Mouse (Mus musculus) limb, embryonic 11.5 days (tissue): Measurements from ENCODE around the gene Cops9. TPM values are rescaled to one million over a fixed set of nuclear protein-coding genes. Genes with fewer than 3 reads are reported as not detected.

Source experiments
- ATAC-seq: fragments of 200-750 bp; cut with Nextera tagmentation; 2 replicates; pipeline ENCODE4 v1.8.0; 2017; ENCODE audit warnings: low read depth; ENCODE audit not compliant: insufficient number of reproducible peaks, low FRiP score, low TSS enrichment
- DNase-seq: peaks from one replicate; pipeline ENCODE4 v3.0.0-alpha.2; 2015; ENCODE audit warnings: low spot score
- H3K27ac ChIP-seq: fragments of 300-500 bp; sonication (generic); replicated peaks from 2 replicates; pipeline ENCODE4 v1.5.1; 2014; ENCODE audit warnings: low read depth, mild to moderate bottlenecking, low read length
- H3K27me3 ChIP-seq: fragments of 300-500 bp; sonication (generic); 2 replicates; pipeline ENCODE4 v1.6.1; 2014; ENCODE audit warnings: mild to moderate bottlenecking, low read length, mixed read lengths; ENCODE audit not compliant: control insufficient read depth, insufficient read depth
- H3K36me3 ChIP-seq: fragments of 300-500 bp; sonication (generic); 2 replicates; pipeline ENCODE4 v1.6.1; 2014; ENCODE audit warnings: mild to moderate bottlenecking, low read length, moderate library complexity, mixed read lengths; ENCODE audit not compliant: control insufficient read depth, insufficient read depth
- H3K4me1 ChIP-seq: fragments of 300-500 bp; sonication (generic); 2 replicates; pipeline ENCODE4 v1.6.1; 2014; ENCODE audit warnings: low read length, mixed read lengths; ENCODE audit not compliant: control insufficient read depth, insufficient read depth
- H3K4me2 ChIP-seq: fragments of 300-500 bp; sonication (generic); 2 replicates; pipeline ENCODE4 v1.6.1; 2014; ENCODE audit warnings: low read depth, mild to moderate bottlenecking, moderate library complexity; ENCODE audit not compliant: severe bottlenecking
- H3K4me3 ChIP-seq: fragments of 300-500 bp; sonication (generic); 2 replicates; pipeline ENCODE4 v1.5.1; 2014; ENCODE audit warnings: low read depth, low read length
- H3K9ac ChIP-seq: fragments of 300-500 bp; sonication (generic); 2 replicates; pipeline ENCODE4 v1.6.1; 2014; ENCODE audit warnings: mild to moderate bottlenecking, low read length
- H3K9me3 ChIP-seq: fragments of 300-500 bp; sonication (generic); 2 replicates; pipeline ENCODE4 v1.6.1; 2016; ENCODE audit warnings: low read length; ENCODE audit not compliant: control insufficient read depth
- WGBS: fragments of 180-500 bp; shearing (Covaris S2); extraction: QIAGEN DNeasy Blood & Tissue Kit; methylation state at CpG from one replicate; pipeline ENCODE4 v1.1.7; 2014; 5-methylcytosine and 5-hydroxymethylcytosine counted together
- polyA plus RNA-seq: library from polyadenylated mRNA; unstranded; fragments of >200 nt; fragmentation: Nextera tagmentation; extraction: Ambion mirVana; gene quantifications from 2 replicates; pipeline ENCODE4 v1.2.1, GENCODE M21; 2014

Cops9 gene
- polyA plus RNA-seq = 368 and 378 TPM in 2 replicates

- ATAC-seq = peak; percentile 85
- WGBS = 2% methylated on average over 50 of the region's 50 CpGs
- H3K27me3 ChIP-seq = no peaks in the 10 kb centered on the region
Observed at GRCm38 (mm10) chr1:92641514-92642272, at the start of gene Cops9. TSS of gene Cops9 (minus strand) at chr1:92641985.

GRCm38 (mm10) chr1:92691166-92691844, 49.5 kb upstream of the Cops9 start:
- DNase-seq (no peak), ATAC-seq (no peak)
- Histone ChIP-seq H3K27ac (no peak overlapping the region), H3K4me2 (no peak overlapping the region), H3K36me3 (no peaks in the 10 kb centered on the region), H3K4me1 (peaks cover 6% of the 10 kb centered on the region), H3K9me3 (no peaks in the 10 kb centered on the region), H3K27me3 (no peaks in the 10 kb centered on the region), H3K4me3 (no peak overlapping the region), H3K9ac (no peak overlapping the region)
- 82% methylated on average over 3 of the region's 3 CpGs for WGBS

More at GRCm38 (mm10) chr1:92641514-92642272, at the start of gene Cops9:
- Histone ChIP-seq H3K4me1 (no peaks in the 10 kb centered on the region), H3K4me3 (peak within 1 kb of the TSS; percentile 75), H3K9me3 (no peaks in the 10 kb centered on the region), H3K27ac (no peak within 1 kb of the TSS), H3K36me3 (peaks cover 10% of the 10 kb centered on the region), H3K9ac (peak within 1 kb of the TSS; percentile 74), H3K4me2 (peak within 1 kb of the TSS; percentile 86)
- peak; percentile 95 for DNase-seq

GRCm38 (mm10) chr1:92686994-92687393, 45.2 kb upstream of the Cops9 start:
- DNase-seq = peak; percentile 27
- 30% methylated on average over 8 of the region's 8 CpGs for WGBS
- no peaks in the 10 kb centered on the region for H3K36me3 ChIP-seq
- peaks cover 6% of the 10 kb centered on the region for H3K4me1 ChIP-seq
- no peak overlapping the region for H3K4me2 ChIP-seq
- no peaks in the 10 kb centered on the region for H3K9me3 ChIP-seq
- H3K27me3 ChIP-seq = no peaks in the 10 kb centered on the region
- no peak overlapping the region for H3K27ac ChIP-seq
- H3K9ac ChIP-seq = no peak overlapping the region
- ATAC-seq = no peak
- no peak overlapping the region for H3K4me3 ChIP-seq

- peaks cover 8% of the 10 kb centered on the region for H3K4me1 ChIP-seq
- H3K27me3 ChIP-seq = no peaks in the 10 kb centered on the region
- H3K4me3 ChIP-seq = no peak overlapping the region
- H3K4me2 ChIP-seq = no peak overlapping the region
- DNase-seq = no peak
- no peak overlapping the region for H3K9ac ChIP-seq
- no peaks in the 10 kb centered on the region for H3K9me3 ChIP-seq
- H3K27ac ChIP-seq = no peak overlapping the region
- H3K36me3 ChIP-seq = no peaks in the 10 kb centered on the region
- WGBS = 90% methylated on average over 8 of the region's 8 CpGs
- no peak for ATAC-seq
Observed at GRCm38 (mm10) chr1:92683151-92683550, 41.4 kb upstream of the Cops9 start.

GRCm38 (mm10) chr1:92680668-92681603, 39.2 kb upstream of the Cops9 start:
- H3K4me3 ChIP-seq = no peak overlapping the region
- H3K4me2 ChIP-seq = no peak overlapping the region
- no peak overlapping the region for H3K27ac ChIP-seq
- DNase-seq = no peak
- 0 out of 2 replicates have a peak, but pooled peaks cover 3% of the 10 kb centered on the region for H3K4me1 ChIP-seq
- no peak overlapping the region for H3K9ac ChIP-seq
- H3K36me3 ChIP-seq = no peaks in the 10 kb centered on the region
- 32% methylated on average over 16 of the region's 16 CpGs for WGBS
- H3K27me3 ChIP-seq = no peaks in the 10 kb centered on the region
- ATAC-seq = no peak
- no peaks in the 10 kb centered on the region for H3K9me3 ChIP-seq

GRCm38 (mm10) chr1:92678757-92679156, 37.0 kb upstream of the Cops9 start:
- 88% methylated on average over 5 of the region's 5 CpGs for WGBS
- no peak overlapping the region for H3K27ac ChIP-seq
- ATAC-seq (no peak), DNase-seq (no peak)
- no peak overlapping the region for H3K9ac ChIP-seq
- H3K4me1 ChIP-seq = 0 out of 2 replicates have a peak, but pooled peaks cover 3% of the 10 kb centered on the region
- no peaks in the 10 kb centered on the region for H3K9me3 ChIP-seq
- H3K4me2 ChIP-seq = no peak overlapping the region
- H3K36me3 ChIP-seq = no peaks in the 10 kb centered on the region
- no peak overlapping the region for H3K4me3 ChIP-seq
- no peaks in the 10 kb centered on the region for H3K27me3 ChIP-seq

GRCm38 (mm10) chr1:92676676-92676975, 34.8 kb upstream of the Cops9 start:
- Histone ChIP-seq H3K4me3 (no peak overlapping the region), H3K36me3 (no peaks in the 10 kb centered on the region), H3K27me3 (no peaks in the 10 kb centered on the region), H3K9me3 (no peaks in the 10 kb centered on the region), H3K4me2 (no peak overlapping the region), H3K27ac (no peak overlapping the region), H3K9ac (no peak overlapping the region), H3K4me1 (0 out of 2 replicates have a peak, but pooled peaks cover 3% of the 10 kb centered on the region)
- 85% methylated on average over 3 of the region's 3 CpGs for WGBS
- DNase-seq (no peak), ATAC-seq (no peak)
